Mouse (Mus musculus): ENCODE measurements around the gene Chd2. TPM values are rescaled to one million over a fixed set of nuclear protein-coding genes. Genes with fewer than 3 reads are reported as not detected.

Chd2 gene
- polyA plus RNA-seq, 1 experiment, result 88.1 TPM

GRCm38 (mm10) chr7:73527225-73527624 lies 14.4 kb downstream of the Chd2 start:
- TF ChIP-seq POLR2A (IDR thresholded peaks at IDR 0.05; ENCODE audit: control insufficient read depth, extremely low read depth, insufficient read depth, low read length, poor library complexity), result no peak
- no peak for TF ChIP-seq CTCF (IDR thresholded peaks at IDR 0.05; ENCODE audit: borderline replicate concordance, control insufficient read depth, extremely low read depth, insufficient read depth, low read length, poor library complexity)
- Histone ChIP-seq H3K27ac (ENCODE audit: control insufficient read depth, insufficient read depth, low read length) (no peak overlapping the region), H3K4me1 (replicated peaks; ENCODE audit: control insufficient read depth, insufficient read depth, low read length) (peaks cover 15% of the 10 kb centered on the region), H3K27me3 (ENCODE audit: control insufficient read depth, insufficient read depth, low read length) (no peaks in the 10 kb centered on the region), H3K4me3 (ENCODE audit: control insufficient read depth, insufficient read depth, low read length) (no peak overlapping the region), H3K36me3 (ENCODE audit: control insufficient read depth, insufficient read depth, low read length) (peaks cover 7% of the 10 kb centered on the region)
- WGBS, result 79% methylated on average over 4 of the region's 4 CpGs
- DNase-seq, result no peak

DNA sequence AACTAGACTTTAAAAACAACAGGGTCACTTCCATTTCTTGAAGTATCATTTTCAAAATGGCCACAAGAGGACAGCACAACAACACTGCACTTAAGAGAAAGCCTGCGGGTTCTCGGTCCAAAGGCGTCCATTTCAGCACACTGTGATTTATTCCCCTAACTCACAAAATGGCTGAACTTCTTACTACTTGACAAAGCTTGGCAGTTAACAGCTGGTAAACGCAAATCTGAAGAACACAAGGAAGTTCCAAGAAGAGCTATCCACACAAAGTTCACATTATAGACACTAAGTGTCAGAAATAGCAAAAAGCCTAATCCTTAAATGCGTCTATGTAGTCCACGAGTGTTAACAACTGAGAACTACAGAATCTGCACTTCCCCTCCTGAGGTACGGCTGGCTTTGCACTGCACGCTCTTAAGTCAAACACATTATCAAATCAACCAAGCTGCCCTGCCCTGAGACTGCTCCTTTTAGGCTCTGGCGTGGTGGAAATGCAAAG lies 17.1 kb downstream of the Chd2 start:
- 35% methylated on average over 9 of the region's 9 CpGs for WGBS
- DNase-seq, result peak; percentile 54
- Histone ChIP-seq H3K4me1 (replicated peaks; ENCODE audit: control insufficient read depth, insufficient read depth, low read length) (peaks cover 5% of the 10 kb centered on the region), H3K4me3 (ENCODE audit: control insufficient read depth, insufficient read depth, low read length) (no peak overlapping the region), H3K36me3 (ENCODE audit: control insufficient read depth, insufficient read depth, low read length) (peaks cover 11% of the 10 kb centered on the region), H3K27ac (ENCODE audit: control insufficient read depth, insufficient read depth, low read length) (peak overlapping the region; percentile 78), H3K27me3 (ENCODE audit: control insufficient read depth, insufficient read depth, low read length) (no peaks in the 10 kb centered on the region)
- TF ChIP-seq POLR2A (IDR thresholded peaks at IDR 0.05; ENCODE audit: control insufficient read depth, extremely low read depth, insufficient read depth, low read length, poor library complexity) (no peak), CTCF (IDR thresholded peaks at IDR 0.05; ENCODE audit: borderline replicate concordance, control insufficient read depth, extremely low read depth, insufficient read depth, low read length, poor library complexity) (no peak)

- no peak for DNase-seq
- TF ChIP-seq CTCF (IDR thresholded peaks at IDR 0.05; ENCODE audit: borderline replicate concordance, control insufficient read depth, extremely low read depth, insufficient read depth, low read length, poor library complexity) (no peak), POLR2A (IDR thresholded peaks at IDR 0.05; ENCODE audit: control insufficient read depth, extremely low read depth, insufficient read depth, low read length, poor library complexity) (no peak)
- Histone ChIP-seq H3K36me3 (ENCODE audit: control insufficient read depth, insufficient read depth, low read length) (peaks cover 19% of the 10 kb centered on the region), H3K4me1 (replicated peaks; ENCODE audit: control insufficient read depth, insufficient read depth, low read length) (peaks cover 5% of the 10 kb centered on the region), H3K27me3 (ENCODE audit: control insufficient read depth, insufficient read depth, low read length) (no peaks in the 10 kb centered on the region), H3K4me3 (ENCODE audit: control insufficient read depth, insufficient read depth, low read length) (no peak overlapping the region), H3K27ac (ENCODE audit: control insufficient read depth, insufficient read depth, low read length) (no peak overlapping the region)
- 88% methylated on average over 1 of the region's 1 CpGs for WGBS
Observed at GRCm38 (mm10) chr7:73523608-73524259, 17.9 kb downstream of the Chd2 start.

DNA sequence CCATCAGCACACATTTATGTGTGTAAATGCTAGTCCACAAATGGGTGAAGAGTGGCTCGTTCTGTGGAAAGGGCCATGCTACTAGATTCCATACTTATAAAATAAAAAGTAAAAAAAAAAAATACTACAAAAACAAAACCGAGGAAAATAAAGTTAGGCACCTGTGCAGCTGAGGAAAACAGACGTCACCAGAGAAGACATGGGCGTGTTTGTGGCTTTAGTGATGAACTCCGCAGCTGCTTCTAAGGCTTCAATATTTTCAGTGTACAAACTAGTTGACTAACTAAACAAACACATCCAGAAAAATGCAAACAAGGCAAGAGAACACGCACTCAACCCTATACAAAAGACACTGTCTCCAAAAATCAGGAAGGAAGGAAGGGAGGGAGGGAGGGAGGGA lies 18.4 kb downstream of the Chd2 start:
- Histone ChIP-seq H3K4me3 (ENCODE audit: control insufficient read depth, insufficient read depth, low read length) (no peak overlapping the region), H3K27ac (ENCODE audit: control insufficient read depth, insufficient read depth, low read length) (no peak overlapping the region), H3K36me3 (ENCODE audit: control insufficient read depth, insufficient read depth, low read length) (peaks cover 19% of the 10 kb centered on the region), H3K27me3 (ENCODE audit: control insufficient read depth, insufficient read depth, low read length) (no peaks in the 10 kb centered on the region), H3K4me1 (replicated peaks; ENCODE audit: control insufficient read depth, insufficient read depth, low read length) (peaks cover 5% of the 10 kb centered on the region)
- TF ChIP-seq POLR2A (IDR thresholded peaks at IDR 0.05; ENCODE audit: control insufficient read depth, extremely low read depth, insufficient read depth, low read length, poor library complexity) (no peak), CTCF (IDR thresholded peaks at IDR 0.05; ENCODE audit: borderline replicate concordance, control insufficient read depth, extremely low read depth, insufficient read depth, low read length, poor library complexity) (no peak)
- DNase-seq, result peak; percentile 36
- WGBS, result 21% methylated on average over 6 of the region's 6 CpGs

GRCm38 (mm10) chr7:73521277-73522193 lies 20.1 kb downstream of the Chd2 start:
- H3K36me3 ChIP-seq (ENCODE audit: control insufficient read depth, insufficient read depth, low read length), result peaks cover 20% of the 10 kb centered on the region
- TF ChIP-seq CTCF (IDR thresholded peaks at IDR 0.05; ENCODE audit: borderline replicate concordance, control insufficient read depth, extremely low read depth, insufficient read depth, low read length, poor library complexity) (no peak), POLR2A (IDR thresholded peaks at IDR 0.05; ENCODE audit: control insufficient read depth, extremely low read depth, insufficient read depth, low read length, poor library complexity) (no peak)
- H3K4me3 ChIP-seq (ENCODE audit: control insufficient read depth, insufficient read depth, low read length), result no peak overlapping the region
- no peaks in the 10 kb centered on the region for H3K27me3 ChIP-seq (ENCODE audit: control insufficient read depth, insufficient read depth, low read length)
- peaks cover 5% of the 10 kb centered on the region for H3K4me1 ChIP-seq (replicated peaks; ENCODE audit: control insufficient read depth, insufficient read depth, low read length)
- no peak overlapping the region for H3K27ac ChIP-seq (ENCODE audit: control insufficient read depth, insufficient read depth, low read length)
- DNase-seq, result no peak
- WGBS, result 97% methylated on average over 11 of the region's 11 CpGs

GRCm38 (mm10) chr7:73520231-73520630 lies 21.4 kb downstream of the Chd2 start:
- H3K27me3 ChIP-seq (ENCODE audit: control insufficient read depth, insufficient read depth, low read length), result no peaks in the 10 kb centered on the region
- WGBS, result 96% methylated on average over 10 of the region's 10 CpGs
- DNase-seq, result no peak
- peaks cover 5% of the 10 kb centered on the region for H3K4me1 ChIP-seq (replicated peaks; ENCODE audit: control insufficient read depth, insufficient read depth, low read length)
- H3K4me3 ChIP-seq (ENCODE audit: control insufficient read depth, insufficient read depth, low read length), result no peak overlapping the region
- TF ChIP-seq CTCF (IDR thresholded peaks at IDR 0.05; ENCODE audit: borderline replicate concordance, control insufficient read depth, extremely low read depth, insufficient read depth, low read length, poor library complexity), result no peak
- no peak for TF ChIP-seq POLR2A (IDR thresholded peaks at IDR 0.05; ENCODE audit: control insufficient read depth, extremely low read depth, insufficient read depth, low read length, poor library complexity)
- H3K27ac ChIP-seq (ENCODE audit: control insufficient read depth, insufficient read depth, low read length), result no peak overlapping the region
- H3K36me3 ChIP-seq (ENCODE audit: control insufficient read depth, insufficient read depth, low read length), result peaks cover 33% of the 10 kb centered on the region
